In genomic region chr3:96549346-96549745, GRCm38 (mm10) we compare ENCODE assay signal across 18 mouse cellular contexts. TPM values are rescaled to one million over a fixed set of nuclear protein-coding genes. Genes with fewer than 3 reads are reported as not detected.
"Had no signal": no experiment of that assay in that cellular context is flagged by ENCODE, and none has a peak within 500 bp of the region (broad histone marks: within the 10 kb centered on the region; RNA-seq: fewer than 3 reads in every experiment).

No protein-coding gene starts in this region.

- H3K36me3 ChIP-seq: limb, embryonic 10.5 days; liver, embryonic 15.5 days; midbrain, embryonic 10.5 days; neural tube, embryonic 15.5 days had no signal

- H3K9ac ChIP-seq: liver, embryonic 15.5 days; lung, embryonic 14.5 days; neural tube, embryonic 15.5 days had no signal

- DNase-seq: kidney, postnatal 25 days; lung, embryonic 14.5 days; lung, postnatal 10 days; midbrain, embryonic 14.5 days; right cerebral cortex, postnatal 4 days; spleen, adult 18-20 months; thymus, adult 18-20 months; thymus, postnatal 14 days had no signal

- H3K9me3 ChIP-seq: limb, embryonic 10.5 days; liver, embryonic 15.5 days; midbrain, embryonic 10.5 days; neural tube, embryonic 15.5 days had no signal

- H3K4me3 ChIP-seq: left cerebral cortex, adult 2 months; limb, embryonic 10.5 days; liver, embryonic 15.5 days; midbrain, embryonic 10.5 days; myocyte; neural tube, embryonic 15.5 days had no signal

- H3K27ac ChIP-seq: left cerebral cortex, adult 2 months; limb, embryonic 10.5 days; liver, embryonic 15.5 days; midbrain, embryonic 10.5 days; neural tube, embryonic 15.5 days had no signal

- H3K4me1 ChIP-seq: neural tube, embryonic 15.5 days had no signal

- H3K27me3 ChIP-seq: neural tube, embryonic 15.5 days had no signal

- H3K4me2 ChIP-seq: liver, embryonic 11.5 days; liver, embryonic 15.5 days; lung, embryonic 14.5 days; neural tube, embryonic 15.5 days had no signal

RNA-seq across cellular contexts. Expression of gene Hfe2, which starts 24.4 kb away (rescaled TPM):
- total RNA-seq: megakaryocyte, adult 5-6 weeks had no signal

RNA-seq across cellular contexts. Expression of gene Gm16253, which starts 27.4 kb away (rescaled TPM):
- total RNA-seq: layer of hippocampus, postnatal 25 days; left cerebral cortex, adult 2 months; left cerebral cortex, postnatal 14 days had no signal

RNA-seq across cellular contexts. Expression of gene Ankrd34a, which starts 47.1 kb away (rescaled TPM):
- total RNA-seq: megakaryocyte, adult 5-6 weeks had no signal
